Mouse (Mus musculus) retina, postnatal 7 days (tissue): Measurements from ENCODE around the gene Trak2.
"Not testable (repeated sequence)": the region's sequence is repeated elsewhere in the genome, so short reads cannot be mapped to it uniquely, and the experiment has no call there.

Experiments used
- DNase-seq: peaks from one replicate; pipeline ENCODE4 v3.0.0-alpha.2; 2012; ENCODE audit warnings: low read depth, low spot score

The Trak2 gene

GRCm38 (mm10) chr1:58889826-58890546, 83.2 kb downstream of the Trak2 start:
- DNase-seq = no peak

- no peak for DNase-seq
These were observed 87.6 kb downstream of the Trak2 start for GRCm38 (mm10) chr1:58885646-58886045.

GRCm38 (mm10) chr1:58883279-58883678, 90.0 kb downstream of the Trak2 start:
- DNase-seq = not testable (repeated sequence)

GRCm38 (mm10) chr1:58879291-58879690, 93.9 kb downstream of the Trak2 start:
- DNase-seq = not testable (repeated sequence)

- DNase-seq = not testable (repeated sequence)
These were observed 96.7 kb downstream of the Trak2 start for GRCm38 (mm10) chr1:58876500-58876899.

- DNase-seq = not testable (repeated sequence)
These were observed 112.6 kb downstream of the Trak2 start for GRCm38 (mm10) chr1:58860586-58860985.

GRCm38 (mm10) chr1:58859738-58860365, 113.4 kb downstream of the Trak2 start:
- not testable (repeated sequence) for DNase-seq

GRCm38 (mm10) chr1:58859131-58859530, 114.1 kb downstream of the Trak2 start:
- not testable (repeated sequence) for DNase-seq

- DNase-seq = not testable (repeated sequence)
These were observed 116.4 kb downstream of the Trak2 start for GRCm38 (mm10) chr1:58856811-58857210.
